Mouse (Mus musculus) neutrophil, adult 5-6 weeks (primary cell): ENCODE measurements around the gene 4931422A03Rik. TPM values are rescaled to one million over a fixed set of nuclear protein-coding genes. Genes with fewer than 3 reads are reported as not detected.

Experiments
- ATAC-seq: fragments of 151-379, 151-347 bp; 2 replicates; pipeline ENCODE4 v1.8.0; 2017; ENCODE audit warnings: mild to moderate bottlenecking, moderate TSS enrichment; ENCODE audit not compliant: insufficient number of reproducible peaks, poor library complexity, low FRiP score, severe bottlenecking; ENCODE audit errors: extremely low read depth
- total RNA-seq: library from RNA; stranded (forward); fragments of 200-1000 nt; gene quantifications from 2 replicates; pipeline ENCODE4 v1.2.3, GENCODE M21; 2017

Gene 4931422A03Rik
- total RNA-seq, 1 experiment from 2014 or later = not detected

- peak; percentile 27 for ATAC-seq
Observed at GRCm38 (mm10) chr2:103975904-103976303, 52.3 kb downstream of the 4931422A03Rik start.

DNA sequence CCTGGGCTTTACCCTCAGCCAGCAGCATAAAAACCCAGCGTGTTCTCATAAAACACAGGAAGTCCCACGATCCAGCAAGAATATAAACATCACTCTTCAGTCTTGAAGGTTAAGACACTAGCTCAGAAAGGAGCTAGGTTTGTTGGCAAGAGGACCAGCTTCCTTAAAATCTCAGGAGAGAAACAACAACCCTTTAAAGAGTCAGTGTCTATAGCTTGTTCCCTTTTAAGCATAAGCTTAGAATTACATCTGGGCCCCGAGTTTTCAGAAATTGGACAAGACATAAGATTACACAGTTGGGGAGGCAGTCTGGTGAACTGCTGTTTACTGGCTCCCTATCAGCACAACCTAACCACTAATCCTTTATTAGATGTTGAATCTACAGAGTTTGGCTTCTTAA is 56.3 kb downstream of the 4931422A03Rik start:
- no peak for ATAC-seq

DNA sequence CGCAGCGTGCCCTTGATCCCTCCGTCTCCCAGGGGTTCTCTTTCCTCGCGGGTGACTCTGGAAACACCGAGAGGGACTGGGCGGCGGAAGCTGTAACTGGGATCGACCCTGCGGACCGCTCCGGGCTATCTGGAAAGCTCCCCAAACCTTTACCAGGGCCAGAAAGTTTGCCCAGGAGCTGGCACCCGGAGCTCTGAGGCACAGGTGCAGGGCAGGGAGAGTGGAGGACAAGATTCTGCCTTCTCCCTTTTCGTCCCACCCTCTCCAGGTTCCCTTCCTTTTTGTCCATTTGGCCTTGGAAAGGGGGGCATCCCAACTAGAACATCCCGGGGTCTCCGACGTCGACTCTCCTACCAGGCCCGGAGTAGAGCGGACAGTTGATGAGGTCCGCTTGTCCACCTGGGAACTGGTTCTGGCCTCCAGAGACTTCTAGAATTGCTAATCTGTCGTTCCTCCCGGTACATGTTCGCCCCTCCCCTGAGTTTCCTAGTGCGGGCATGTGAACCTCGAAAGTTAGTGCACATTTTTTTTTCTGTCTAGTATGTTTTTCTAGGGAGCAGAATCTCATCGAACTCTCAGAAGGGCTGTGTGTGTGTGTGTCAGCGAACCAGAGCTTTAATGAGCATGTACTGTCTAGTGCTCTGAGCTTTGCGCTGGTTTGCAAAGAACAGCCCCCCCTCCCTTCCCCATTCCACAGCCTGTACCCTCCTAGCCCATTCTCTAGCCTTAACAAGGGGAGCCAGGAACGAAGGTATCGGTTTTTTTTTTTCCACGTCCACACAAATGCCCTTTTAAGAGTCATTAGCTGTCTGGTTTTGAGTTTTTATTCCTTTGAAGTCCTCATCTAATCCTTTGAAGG is 57.1 kb downstream of the 4931422A03Rik start:
- ATAC-seq = no peak

DNA sequence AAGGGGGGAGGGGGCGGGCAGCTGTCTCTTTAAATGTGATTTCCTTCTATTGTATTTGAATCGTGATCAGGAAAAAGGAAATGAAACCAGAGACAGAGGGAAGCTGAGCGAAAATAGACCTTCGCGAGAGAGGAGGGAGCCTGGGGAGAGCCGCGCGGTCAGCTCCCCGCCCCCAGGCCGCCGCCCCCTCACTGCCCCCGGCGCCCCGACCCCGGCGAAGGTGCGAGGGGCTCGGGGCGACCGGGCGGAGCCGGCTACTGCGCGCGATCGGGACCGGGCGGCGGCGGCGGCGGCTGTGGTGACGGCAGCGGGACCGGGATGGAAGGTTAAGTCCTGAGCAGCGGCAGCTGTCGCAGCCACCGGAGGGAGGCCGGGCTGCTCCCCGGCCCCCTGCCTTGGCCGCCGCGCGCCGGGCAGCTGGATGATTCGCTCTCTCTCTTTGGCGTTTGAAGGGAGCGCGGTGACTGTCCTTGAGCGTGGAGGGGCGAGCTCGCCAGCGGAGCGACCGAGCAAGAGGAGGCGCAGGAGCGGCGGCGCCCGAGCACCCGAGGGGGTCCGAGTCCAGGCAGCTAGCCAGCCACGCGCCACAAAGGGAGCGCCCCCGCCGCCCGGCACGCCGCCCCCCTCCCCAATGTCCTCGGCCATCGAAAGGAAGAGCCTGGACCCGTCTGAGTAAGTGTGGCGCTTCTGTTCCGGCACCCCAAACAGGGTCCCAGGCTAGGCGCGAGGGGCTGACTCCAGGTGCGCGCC is 57.9 kb downstream of the 4931422A03Rik start:
- ATAC-seq = peak; percentile 31; the same call in 1 of the 2 replicates

- peak; percentile 79 for ATAC-seq
Observed at GRCm38 (mm10) chr2:103969437-103970040, 58.6 kb downstream of the 4931422A03Rik start.

DNA sequence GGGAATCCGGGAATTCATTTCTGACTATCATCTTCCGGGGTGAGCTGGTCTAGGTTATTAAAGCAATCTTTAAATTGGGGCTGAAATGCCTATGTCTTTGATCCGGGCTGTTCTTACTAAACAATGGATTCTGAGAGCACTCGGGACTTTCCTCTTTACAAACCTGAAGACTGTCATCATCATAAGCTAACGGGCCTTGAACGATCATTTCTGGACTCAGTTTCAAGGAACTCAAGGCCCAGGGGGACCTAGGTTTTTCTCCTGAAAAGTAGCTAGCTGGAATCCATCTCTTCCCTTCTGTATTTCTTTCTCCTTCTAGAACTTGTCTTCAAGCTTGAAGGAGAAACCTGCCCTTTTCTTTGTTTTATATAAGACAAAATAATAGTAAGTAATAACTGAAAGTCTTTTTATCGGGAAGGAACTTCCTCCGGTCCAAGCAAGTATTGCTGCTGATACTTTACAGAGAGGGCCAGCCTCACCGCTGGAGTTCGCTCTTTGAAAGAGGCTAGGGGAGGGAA is 59.2 kb downstream of the 4931422A03Rik start:
- no peak for ATAC-seq

GRCm38 (mm10) chr2:103968186-103968585 is 60.0 kb downstream of the 4931422A03Rik start:
- no peak for ATAC-seq

DNA sequence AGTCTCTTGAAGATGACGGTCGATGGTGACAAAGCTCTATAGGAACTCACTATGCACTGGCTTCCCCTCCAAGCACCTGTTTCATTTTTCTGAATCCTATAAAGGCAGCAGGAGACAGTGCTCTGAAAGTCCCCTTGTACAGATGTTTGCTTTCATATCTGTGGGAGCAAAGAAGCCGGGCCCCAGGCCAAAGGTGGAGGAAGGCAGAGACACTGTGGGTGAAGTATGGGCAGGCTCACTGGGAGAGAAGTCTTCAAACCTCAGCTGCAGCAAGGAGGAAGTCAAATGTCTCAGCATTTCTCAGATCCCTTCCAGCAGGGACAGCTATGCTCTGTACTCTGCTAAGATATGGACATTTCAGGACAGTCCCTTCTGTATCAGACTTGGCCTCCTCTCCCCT is 62.8 kb downstream of the 4931422A03Rik start:
- no peak for ATAC-seq

DNA sequence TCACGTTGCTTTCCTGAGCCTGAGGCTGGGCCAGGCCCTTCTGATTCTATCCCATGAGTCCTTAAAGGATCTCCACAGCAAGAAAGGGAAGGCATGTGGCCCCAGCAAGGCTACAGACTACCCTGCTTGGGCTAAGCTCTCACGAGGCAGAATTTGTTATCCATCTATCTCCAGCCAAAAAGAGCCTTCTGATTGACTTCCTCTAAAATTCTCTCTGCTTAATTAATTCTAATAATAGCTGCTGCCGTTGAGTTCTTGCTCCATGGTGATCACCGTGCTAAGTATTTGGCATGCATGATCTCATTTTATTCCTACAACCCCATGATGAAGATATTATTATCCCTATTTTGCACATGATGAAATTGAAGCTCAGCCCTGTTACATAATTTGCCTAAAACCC is 65.8 kb downstream of the 4931422A03Rik start:
- no peak for ATAC-seq

- no peak for ATAC-seq
Observed at GRCm38 (mm10) chr2:103959574-103959973, 68.6 kb downstream of the 4931422A03Rik start.

DNA sequence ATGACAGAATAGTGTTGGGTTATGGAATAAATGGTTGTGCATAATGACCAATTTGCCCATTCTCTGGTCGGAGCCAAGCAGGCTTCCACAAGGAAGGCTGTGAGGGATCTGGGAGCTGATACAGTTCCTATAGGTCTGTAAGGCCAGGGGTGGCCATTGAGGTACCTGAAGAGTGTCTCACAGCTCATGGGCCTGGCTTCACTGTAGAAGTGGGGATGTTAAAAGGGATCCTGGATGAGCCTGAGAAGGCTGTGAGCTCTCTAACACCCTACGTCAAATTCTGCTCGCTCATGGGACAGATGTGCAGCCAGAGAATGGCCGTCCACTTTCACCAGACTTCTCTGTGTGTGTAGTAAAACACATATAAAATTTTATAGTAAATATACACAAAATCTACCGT is 69.1 kb downstream of the 4931422A03Rik start:
- ATAC-seq = no peak

GRCm38 (mm10) chr2:103958634-103959033 is 69.5 kb downstream of the 4931422A03Rik start:
- no peak for ATAC-seq

GRCm38 (mm10) chr2:103957649-103958546 is 70.3 kb downstream of the 4931422A03Rik start, which contains the start of gene Lmo2:
Gene Lmo2, plus strand, starts transcription at chr2:103957986.
- no peak for ATAC-seq

- no peak for ATAC-seq
Observed at GRCm38 (mm10) chr2:103956867-103957266, 71.3 kb downstream of the 4931422A03Rik start.

- ATAC-seq = peak; percentile 47; the same call in 1 of the 2 replicates
Observed at GRCm38 (mm10) chr2:103955714-103956113, 72.4 kb downstream of the 4931422A03Rik start.

DNA sequence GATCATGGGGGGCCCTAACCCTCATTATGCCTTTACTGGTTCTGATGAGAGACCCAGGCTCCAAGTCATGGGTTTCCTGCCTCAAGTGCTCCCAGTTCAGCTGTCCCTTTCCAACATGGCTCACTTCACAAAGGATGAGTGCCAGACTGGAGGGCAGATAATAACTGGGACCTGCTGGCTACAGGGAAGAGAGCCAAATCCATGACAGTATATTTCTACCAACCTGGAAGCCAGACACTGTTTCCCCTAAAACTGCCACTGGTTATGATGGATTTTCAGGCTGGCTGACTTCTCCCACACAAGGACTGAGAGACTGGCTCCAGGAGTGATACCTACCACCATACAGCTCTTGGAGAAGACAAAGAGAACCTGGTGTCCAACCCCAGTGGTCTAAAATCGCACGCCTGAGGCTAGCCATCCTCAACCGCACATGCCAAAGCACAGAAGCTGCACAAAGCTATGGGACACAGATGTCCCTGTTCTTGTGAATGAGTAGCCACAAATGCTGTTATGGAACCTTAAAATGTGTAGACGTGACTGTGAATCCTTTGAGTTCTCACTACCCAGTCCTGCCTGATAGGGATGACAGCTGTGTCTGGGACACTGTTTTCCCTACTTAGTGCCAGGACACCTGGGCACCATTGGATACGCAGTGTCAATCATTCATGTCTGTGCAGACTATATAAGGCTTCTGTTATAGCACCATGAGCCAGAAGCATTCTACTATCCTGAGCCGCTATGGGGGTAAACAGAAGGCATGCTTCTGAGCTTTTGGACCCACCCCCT is 74.9 kb downstream of the 4931422A03Rik start:
- no peak for ATAC-seq

DNA sequence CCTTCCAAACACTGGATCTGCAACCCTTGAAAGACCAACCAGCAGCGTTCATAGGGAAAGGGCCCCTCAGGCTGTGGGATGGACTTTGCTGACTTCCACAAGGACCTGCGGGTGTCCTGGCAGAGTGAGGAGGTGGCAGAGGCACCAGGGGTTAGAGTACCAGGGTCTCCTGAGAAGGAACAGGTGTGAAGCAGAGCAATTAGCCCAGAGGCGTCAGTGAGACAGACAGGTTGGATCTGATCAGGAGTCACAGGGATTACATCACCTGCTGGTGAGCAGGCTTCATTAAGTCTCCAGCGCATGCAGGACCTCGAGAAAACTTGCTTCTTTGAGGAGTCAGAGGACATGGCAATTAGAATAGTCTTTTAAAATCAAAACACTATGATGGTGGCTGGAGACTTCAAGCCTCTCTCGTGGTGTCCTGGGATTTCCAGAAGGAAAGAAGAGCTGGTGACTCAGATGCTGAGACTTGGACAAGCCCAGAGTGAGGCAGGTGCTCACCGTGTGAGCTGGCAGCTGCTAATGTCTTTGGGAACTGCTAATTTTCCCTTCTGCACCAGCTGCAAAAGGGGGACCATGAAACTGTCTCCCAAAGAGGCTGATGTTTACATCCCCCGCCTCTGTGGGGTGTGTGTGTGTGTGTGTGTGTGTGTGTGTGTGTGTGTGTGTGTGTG is 80.0 kb downstream of the 4931422A03Rik start:
- no peak for ATAC-seq
